Mouse (Mus musculus): ENCODE results near the gene C2.
"Not testable (repeated sequence)": the region's sequence is repeated elsewhere in the genome, so short reads cannot be mapped to it uniquely, and the experiment has no call there.

C2 gene

GRCm38 (mm10) chr17:34910982-34911381 lies 12.9 kb upstream of the C2 start:
- no peak for DNase-seq

GRCm38 (mm10) chr17:34902895-34903294 lies 4.8 kb upstream of the C2 start:
- DNase-seq = no peak

GRCm38 (mm10) chr17:34901948-34902347 lies 3.9 kb upstream of the C2 start:
- not testable (repeated sequence) for DNase-seq

GRCm38 (mm10) chr17:34900826-34901225 lies 2.8 kb upstream of the C2 start:
- not testable (repeated sequence) for DNase-seq

GRCm38 (mm10) chr17:34899890-34900243 lies 1.8 kb upstream of the C2 start:
- DNase-seq = peak in 1 of 2 experiments; percentile 48

GRCm38 (mm10) chr17:34899053-34899889 lies 1.2 kb upstream of the C2 start:
- peak; percentile 58 to 61 for DNase-seq

- DNase-seq = no peak
These were observed 614 bp upstream of the C2 start for GRCm38 (mm10) chr17:34898706-34899052.

GRCm38 (mm10) chr17:34897373-34898159 lies 499 bp downstream of the C2 start:
- DNase-seq = peak; percentile 44 to 64

GRCm38 (mm10) chr17:34896366-34896765 lies 1.7 kb downstream of the C2 start:
- peak in 1 of 2 experiments; percentile 35 for DNase-seq

- peak in 1 of 2 experiments; percentile 29 for DNase-seq
These were observed 2.3 kb downstream of the C2 start for GRCm38 (mm10) chr17:34895724-34896123.

- DNase-seq = peak; percentile 53 to 64
These were observed 3.1 kb downstream of the C2 start for GRCm38 (mm10) chr17:34894801-34895530.

- DNase-seq = peak; percentile 95 to 97
These were observed 3.9 kb downstream of the C2 start for GRCm38 (mm10) chr17:34894074-34894597.

GRCm38 (mm10) chr17:34893072-34893824 lies 4.8 kb downstream of the C2 start:
- no peak for DNase-seq

GRCm38 (mm10) chr17:34891377-34891776 lies 6.7 kb downstream of the C2 start:
- DNase-seq = no peak

- DNase-seq = no peak
These were observed 7.9 kb downstream of the C2 start for GRCm38 (mm10) chr17:34890074-34890743.

GRCm38 (mm10) chr17:34887942-34888341 lies 10.1 kb downstream of the C2 start:
- DNase-seq = no peak

- DNase-seq = no peak
These were observed 12.4 kb downstream of the C2 start for GRCm38 (mm10) chr17:34885615-34886014.

- DNase-seq = no peak
These were observed 13.4 kb downstream of the C2 start for GRCm38 (mm10) chr17:34884704-34885103.

- DNase-seq = no peak
These were observed 14.7 kb downstream of the C2 start for GRCm38 (mm10) chr17:34883332-34883731.

- DNase-seq = no peak
These were observed 16.3 kb downstream of the C2 start, which contains the start of gene Gm20547 for GRCm38 (mm10) chr17:34881683-34882310. Gene Gm20547 (minus strand): TSS chr17:34882042.

GRCm38 (mm10) chr17:34881166-34881565 lies 16.9 kb downstream of the C2 start:
- no peak for DNase-seq

All from lung, postnatal 4 days (tissue).